Mouse (Mus musculus) adipocyte (in vitro differentiated cells): ENCODE results near the gene Cnnm1.

Experiments used
- DNase-seq: peaks from one replicate; pipeline ENCODE4 v3.0.0-alpha.2; 2016; ENCODE audit warnings: low spot score

The Cnnm1 gene

DNA sequence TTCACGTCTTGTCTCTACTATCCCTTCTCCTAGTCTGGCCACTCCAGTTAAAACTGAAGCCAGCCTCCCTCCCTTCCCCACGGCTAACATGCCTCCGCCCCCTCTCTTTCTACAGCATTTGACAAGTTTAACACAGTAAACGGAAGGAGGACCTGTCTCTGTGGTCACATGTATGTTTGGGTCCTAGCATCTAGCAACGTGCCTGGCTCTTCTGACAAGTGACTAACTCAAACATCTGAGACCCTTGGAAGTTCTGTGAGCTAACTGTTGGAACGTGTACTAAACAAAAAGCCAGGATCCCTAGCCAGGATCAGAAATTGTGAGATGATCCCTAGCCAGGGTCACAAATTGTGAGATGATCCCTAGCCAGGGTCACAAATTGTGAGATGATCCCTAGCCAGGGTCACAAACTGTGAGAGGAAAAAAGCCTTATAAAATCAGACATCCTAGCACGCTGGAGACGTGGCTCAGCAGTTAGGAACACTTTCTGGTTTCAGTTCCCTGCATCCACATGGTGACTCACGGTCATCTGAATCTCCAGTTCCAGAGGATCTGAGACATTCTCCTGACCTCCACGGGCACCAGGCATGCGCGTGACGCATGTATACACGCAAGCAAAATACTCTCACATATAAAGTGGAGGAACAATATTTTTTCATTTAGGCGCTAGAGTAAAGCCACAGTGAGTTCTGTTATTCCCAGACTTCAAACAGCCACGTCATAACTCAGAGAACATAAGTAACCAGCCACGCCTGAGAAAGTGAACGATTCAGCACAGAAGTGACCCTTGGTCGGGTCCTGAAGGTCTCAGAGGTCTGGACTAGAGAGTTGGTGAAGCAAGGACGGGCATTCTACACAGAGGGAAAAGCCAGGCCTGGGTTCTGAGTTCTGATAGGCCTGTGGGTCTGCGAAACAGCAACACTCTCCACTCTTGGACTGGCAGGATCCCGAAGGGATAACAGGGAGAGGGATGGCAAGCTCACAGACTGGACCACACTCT is 71.7 kb downstream of the Cnnm1 start:
- no peak for DNase-seq

DNA sequence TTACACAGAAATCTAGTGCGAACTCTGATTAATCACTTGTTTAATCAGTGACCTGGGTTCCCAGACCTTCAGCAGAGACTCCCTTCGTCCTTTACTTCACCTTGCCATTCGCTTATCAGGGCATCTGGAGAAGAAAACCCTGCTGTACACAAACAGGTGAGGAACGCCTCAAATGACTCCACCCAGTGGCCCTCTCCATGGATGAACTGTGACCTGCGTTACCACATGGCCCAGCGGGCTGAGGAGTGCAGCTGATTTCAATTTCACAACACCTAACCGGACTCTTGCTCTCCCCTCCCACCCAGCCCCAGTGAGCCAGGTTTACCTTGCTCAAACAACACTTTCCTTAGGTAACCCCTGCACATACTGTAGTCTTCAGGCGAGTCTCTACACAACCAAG is 73.6 kb downstream of the Cnnm1 start:
- no peak for DNase-seq

DNA sequence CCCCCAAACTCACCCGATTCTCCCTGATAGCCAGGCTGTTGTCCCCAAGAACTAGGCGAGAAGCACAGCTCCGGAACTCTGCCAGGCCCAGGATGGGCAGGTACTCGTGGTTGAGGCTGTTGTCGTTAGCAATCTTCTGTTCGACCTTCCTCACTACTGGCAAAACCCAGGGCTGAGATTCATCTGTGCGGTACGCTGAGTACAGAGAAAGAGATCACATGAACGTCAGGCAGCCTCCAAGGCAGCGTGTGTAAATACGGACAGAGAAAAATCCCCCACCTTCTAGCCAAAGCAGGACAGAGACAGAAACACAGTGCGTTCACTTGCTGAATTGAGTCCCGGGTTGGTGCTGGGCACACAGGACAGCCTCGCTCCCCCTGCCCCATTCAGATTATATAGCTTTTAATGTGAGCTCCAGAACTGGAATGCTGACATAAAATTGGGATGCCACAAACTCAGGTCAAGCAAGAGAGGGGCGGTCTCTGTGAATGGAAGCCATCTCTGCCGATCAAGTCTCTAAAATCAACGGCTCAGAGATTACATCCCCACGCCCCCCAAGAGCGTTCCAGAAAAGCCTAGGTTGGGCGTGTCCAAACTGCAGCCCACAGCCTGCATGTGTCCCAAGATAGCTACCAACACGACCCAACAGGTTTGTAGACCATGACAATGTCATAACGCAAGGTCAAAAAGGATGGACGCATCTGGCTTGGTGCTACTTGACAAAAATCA is 75.6 kb downstream of the Cnnm1 start:
- DNase-seq: no peak

DNA sequence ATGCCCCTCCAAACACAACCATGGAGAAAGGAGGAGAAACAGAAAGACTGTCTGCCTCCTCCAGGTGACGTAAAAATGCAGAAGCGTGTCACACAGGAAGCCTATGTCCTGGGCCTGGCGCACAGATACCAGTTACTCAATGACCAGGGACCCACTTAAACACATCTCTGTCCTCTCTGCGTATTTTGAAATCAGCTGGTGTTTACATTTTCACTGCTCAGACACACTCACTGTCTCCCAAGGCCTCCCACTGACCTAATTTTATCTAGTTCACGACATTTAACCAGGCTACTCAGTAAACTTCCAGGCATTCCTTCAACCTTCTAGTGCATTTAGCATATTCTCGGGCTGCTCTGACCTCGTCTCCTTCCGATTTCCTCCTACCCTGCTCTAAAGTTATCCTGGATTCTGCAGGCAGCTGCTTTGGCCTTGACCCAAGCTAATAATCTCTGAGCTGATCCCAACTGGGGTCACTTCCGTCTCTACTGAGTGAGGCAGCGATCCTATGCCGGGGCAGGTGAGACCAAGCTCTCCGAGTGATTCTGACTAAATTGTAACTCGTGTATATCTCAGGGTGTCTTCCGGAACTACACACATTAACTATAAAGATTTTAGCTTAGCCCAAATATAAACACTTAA is 76.3 kb downstream of the Cnnm1 start:
- no peak for DNase-seq

DNA sequence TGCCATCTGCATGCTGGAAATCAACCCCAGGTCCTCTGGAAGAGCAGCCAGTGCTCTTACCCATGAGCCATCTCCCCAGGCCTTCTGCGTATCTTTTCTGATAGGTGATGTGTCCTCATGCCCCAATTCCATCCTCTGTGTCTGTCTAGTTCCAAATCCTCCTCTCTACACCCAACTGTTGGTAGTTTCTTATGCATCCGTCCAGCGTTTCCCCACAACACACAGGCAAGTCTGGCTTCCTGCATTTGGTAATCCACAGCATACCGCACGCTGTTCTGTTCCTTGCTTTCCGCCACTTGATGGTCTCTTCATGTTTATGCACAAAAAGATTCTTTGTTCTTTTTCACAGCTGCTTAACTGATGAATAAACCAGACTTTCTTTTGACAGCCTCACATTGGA is 77.1 kb downstream of the Cnnm1 start:
- no peak for DNase-seq

DNA sequence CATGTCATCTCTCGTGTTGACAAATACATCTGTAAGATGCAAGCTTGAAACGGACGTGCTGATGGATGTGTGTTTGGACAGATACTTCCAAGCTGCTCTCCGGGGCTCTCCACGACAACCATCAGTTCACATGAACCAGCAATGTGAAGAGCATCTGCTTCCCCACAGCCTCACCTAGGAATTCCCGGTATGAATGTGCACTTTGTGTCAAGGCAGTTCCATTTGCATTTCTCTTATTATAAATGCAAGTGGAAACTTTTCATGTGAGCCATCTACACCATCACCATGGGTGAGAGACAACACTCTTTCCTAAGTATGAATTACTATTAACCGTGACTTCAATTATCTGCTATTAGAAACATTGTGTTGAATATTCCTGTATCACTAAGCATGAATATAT is 77.6 kb downstream of the Cnnm1 start:
- no peak for DNase-seq

DNA sequence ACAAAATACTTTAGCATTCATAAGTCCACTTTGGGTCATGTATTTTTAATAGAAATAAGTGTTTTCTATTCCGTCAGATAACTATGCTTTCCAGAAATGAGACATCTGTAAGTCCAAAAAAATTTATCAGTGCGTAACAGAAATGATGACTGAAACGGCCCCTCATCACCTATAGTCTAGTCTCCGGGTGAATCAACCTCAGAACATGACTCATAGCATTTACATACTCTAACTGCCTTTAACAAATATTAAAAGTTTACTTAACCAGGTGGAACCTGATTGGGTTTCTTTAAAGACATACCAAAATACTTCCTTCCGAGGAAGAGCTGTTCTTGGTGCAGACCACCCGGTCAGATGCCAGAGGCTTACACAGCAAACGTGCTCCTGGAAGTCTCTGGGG is 78.0 kb downstream of the Cnnm1 start:
- no peak for DNase-seq

DNA sequence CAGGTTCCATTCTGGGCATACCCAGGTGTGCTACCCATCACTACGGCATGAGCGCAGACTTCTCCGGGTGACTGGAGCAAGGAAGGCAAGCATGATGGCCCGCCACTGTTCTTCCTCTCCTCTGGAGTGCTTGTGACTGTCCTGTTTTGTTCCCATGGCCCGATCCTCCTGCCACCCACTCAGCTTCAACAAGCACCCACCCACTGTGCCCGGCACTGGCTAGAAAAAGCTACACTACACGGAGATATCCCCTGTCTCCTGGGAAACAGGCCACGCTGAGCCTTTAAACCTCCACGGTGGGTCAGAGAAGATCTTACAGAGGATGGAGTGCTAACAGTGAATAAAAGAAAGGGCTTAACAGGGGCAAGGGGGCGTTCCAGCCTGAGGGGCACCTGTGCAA is 79.0 kb downstream of the Cnnm1 start:
- no peak for DNase-seq

DNA sequence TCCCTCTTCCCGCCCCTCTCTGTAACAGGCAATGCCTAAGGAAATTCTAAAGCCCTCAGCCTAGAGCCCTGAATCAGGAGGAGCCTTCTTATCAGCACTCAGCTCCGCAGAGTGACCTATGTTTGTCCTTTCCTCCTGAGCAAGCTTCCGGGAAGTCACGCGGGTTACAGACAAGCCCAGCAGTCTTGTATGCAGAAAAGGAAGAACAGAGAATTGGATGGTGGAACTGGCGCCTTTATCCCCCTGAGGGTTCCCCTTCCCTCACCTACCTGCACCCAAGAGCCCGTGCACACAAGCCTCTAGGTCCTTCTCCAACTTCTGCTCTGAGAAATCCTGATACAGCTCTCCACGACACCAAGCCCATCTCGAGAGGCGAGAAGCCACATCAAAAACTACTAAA is 80.2 kb downstream of the Cnnm1 start:
- no peak for DNase-seq

DNA sequence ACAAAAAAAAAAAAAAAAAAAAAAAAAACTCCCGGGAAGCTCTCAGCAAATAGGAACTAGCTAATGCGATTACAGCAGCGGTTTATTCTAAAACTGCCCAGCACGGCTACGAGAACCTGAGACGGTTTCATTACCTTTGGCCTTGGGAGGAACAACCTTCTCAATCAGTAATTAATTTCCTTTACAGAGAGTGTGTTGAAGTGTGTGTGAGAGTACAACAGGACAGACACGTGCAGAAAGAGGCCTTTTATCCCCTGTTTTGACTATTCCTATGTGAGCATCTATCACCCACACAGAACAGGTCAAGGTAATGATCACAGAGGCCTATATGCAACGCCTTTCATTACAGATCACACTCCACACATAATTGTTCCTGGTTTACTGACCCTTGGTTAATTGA is 81.1 kb downstream of the Cnnm1 start:
- DNase-seq: no peak

DNA sequence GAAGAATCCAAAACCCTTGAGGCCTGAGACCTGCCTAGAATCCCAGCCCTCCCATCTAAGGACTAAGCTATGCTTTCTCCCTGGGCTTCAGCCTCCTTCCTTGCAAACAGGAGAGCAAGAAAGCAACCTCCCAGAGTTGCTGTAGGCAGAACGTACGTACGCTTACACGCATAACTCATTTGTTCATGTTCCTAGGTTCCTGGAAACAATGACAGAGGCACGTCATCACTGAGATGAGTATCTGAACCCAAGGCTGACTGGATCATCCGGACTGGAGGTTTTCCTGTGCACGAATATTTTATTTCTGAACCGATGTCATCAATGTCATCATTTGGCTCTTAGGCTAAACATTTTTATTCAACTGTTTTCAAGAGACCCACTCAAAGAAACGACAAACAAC is 81.8 kb downstream of the Cnnm1 start:
- DNase-seq: no peak

DNA sequence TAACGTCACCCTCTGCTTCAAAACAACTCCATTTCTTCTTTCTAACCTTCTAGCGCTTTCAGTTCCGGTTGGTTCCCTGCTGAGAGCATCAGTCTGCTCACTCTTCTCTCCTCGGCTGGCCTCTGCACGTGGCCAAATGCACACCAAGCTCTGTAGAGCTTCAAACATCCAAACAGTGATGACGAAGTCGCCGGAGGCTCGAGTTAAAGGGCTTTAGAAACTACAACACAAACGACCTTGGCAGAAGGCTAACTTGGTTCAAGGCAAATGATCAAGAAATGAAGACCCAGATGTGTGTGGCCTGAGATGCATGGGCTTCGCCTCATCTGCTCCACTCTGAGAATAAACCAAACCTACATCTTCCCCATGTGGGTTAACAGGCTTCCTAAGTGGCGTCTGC is 83.3 kb downstream of the Cnnm1 start:
- peak; percentile 20 for DNase-seq

DNA sequence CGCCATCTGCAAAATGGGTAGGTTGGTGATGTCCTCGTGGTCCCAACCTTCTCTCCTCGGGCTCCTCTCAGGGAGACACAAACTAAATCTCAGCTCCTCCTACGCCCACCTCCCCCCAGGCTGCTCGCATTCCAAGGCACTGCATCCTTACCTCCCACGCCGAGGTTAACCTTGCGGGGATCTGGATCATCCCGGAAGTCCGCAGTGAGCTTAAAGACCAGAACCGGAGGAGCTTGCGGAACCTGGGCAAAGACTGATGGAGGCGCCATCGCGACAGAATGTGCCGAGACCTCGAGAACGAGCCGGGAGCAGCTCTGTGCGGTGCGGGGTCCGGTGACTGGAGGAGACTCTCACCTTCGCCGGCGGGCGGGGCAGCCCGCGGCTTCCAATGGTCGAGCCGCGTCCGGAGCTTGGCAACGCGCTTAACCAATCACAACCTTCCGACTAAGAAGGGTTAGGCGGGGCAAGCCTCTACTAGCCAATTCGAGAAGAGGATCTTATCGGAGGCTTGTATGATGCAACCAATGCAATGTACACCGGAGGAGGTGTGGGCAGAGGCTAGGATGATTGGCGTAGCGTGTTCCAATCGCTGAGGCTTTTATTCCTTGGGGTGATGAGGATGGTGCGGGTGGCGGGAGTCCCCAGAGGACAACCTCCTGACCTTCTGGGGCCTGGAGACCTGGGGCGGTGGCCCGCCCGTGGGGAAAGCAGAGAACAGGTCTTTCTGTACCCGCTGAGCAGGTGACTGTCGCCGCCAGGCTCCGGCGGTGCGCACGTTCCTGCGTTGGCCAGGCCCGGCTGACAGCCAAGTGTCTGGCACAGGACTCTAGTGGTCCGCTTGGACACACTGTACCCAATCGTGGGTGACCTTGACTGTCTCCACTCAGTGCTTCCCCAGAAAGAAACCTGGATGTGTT is 84.2 kb downstream of the Cnnm1 start, which contains the start of gene Got1:
TSS of gene Got1 (minus strand) at position 419 of the 917 bp plus-strand sequence.
- DNase-seq: peak; percentile 98

DNA sequence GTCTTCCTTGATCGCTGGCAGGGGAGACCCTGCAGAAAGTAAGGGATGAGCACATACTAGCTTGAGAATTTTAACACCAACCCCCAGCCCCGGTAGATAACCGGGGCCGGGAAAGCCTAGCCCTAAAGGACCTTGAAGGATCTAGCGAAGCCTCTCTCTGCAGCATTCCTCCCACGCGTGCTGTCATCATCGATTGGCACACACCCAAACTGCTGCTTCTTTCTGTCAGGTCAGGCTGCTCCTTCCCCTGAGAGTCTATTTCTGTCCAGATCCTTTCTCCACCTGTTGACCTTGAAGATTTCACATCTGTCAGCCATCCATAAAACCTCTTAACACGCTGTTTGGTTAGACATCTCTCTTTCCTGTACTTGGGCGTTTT is 84.9 kb downstream of the Cnnm1 start:
- peak; percentile 70 for DNase-seq

DNA sequence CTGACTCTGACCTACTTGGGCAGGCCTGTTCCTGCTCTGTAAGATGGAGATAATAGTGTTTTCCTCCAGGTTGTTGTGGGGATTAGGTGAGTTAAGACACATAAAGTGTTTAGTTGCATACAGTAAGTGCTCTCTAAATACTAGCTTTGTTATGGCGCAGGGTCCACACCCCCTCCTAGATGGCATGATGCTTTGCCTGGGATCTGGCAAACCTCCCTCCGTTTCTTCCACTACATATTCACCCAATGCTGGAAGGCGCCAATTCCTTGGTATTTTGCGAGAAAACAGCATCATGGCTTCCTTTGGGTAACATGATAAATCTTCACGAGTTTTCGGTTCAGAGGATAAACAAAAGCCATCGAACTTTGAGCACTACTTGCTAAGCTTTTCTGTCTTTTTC is 85.3 kb downstream of the Cnnm1 start:
- DNase-seq: no peak

DNA sequence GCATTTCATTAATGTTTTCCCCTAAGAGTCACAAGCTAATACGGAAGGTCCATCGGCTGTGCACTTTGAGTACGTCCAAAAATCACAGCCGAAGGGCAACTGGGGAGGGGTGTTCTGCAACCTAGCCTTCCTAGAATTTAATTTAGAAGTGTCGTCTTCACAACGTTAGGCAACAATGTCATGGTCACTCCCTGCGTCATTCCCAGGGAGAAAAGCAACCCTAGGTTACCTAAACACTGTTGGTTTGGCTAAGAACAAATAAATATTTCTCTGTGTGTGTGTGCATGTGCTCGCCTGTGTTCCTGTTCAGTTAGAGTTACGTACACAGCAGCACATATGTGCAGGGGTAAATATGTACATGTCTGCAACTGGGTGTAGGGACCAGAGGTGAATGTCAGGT is 85.8 kb downstream of the Cnnm1 start:
- DNase-seq: no peak

DNA sequence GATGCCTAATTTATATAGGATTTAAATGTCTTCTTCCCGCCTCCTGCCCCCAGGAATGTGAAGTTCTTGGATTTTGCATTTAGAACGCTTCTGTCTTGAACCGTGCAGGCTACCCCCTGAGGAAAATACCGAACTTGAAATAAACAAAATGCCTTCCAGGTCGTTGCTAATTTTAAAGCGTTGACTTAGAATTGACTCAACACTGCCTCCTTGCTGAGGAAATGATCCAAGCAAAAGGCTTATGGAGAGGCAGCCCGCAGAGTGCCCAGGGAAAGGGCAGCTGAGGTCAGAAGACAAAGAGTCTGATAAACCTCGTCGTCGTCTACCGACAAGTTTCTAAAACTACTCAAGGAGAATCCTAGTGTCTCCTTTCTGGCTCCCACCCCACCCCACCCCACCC is 86.9 kb downstream of the Cnnm1 start:
- no peak for DNase-seq

DNA sequence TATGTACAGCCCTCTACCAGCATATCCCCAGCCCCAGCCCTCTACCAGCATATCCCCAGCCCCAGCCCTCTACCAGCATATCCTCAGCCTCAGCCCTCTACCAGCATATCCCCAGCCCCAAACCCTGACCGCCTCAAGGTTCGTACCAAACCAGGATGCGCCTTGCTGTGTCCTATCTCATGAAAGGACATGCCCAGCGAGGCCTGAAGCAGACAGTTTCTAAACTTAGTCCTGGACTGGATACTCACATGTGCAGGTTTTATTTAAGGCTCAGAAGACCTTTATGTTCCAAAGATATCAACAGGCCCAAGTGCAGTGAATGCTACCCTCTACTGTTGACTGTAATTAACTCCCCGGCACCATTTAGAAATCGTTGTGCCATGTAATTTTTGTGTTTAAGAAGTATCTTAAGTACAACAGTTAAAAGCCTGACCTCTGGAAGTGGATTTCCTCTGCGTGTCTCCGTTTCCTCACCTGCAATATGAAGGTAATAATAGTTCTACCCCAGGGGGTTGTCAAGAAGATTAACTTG is 87.9 kb downstream of the Cnnm1 start:
- no peak for DNase-seq

DNA sequence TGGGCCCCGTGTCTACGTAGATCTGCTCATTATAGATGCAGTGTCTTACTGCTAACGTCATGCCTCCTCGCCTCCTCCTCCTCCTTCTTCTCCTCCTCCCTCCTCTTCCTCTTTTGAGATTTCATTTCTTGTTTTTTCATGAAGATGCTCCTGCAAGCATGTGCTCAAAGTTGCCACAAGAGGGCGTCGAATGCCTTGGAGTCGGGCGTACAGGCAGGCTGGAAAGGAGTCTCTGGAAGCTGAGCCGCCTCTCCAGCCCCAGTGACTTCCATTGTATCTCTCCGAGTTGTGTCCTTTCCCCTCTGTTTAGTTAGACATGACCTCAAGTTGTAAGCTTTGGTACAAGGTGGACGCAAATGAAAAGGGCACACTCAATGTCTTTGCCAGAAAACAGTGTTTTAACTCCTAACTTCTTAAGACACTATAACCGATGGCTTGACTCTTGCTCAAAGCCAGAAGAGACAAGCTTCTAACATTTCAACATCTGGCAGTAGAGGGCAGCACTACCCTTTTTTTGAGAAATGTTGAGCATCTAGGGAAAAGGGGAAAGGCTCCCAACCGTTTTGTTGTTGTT is 90.0 kb downstream of the Cnnm1 start:
- peak; percentile 95 for DNase-seq

DNA sequence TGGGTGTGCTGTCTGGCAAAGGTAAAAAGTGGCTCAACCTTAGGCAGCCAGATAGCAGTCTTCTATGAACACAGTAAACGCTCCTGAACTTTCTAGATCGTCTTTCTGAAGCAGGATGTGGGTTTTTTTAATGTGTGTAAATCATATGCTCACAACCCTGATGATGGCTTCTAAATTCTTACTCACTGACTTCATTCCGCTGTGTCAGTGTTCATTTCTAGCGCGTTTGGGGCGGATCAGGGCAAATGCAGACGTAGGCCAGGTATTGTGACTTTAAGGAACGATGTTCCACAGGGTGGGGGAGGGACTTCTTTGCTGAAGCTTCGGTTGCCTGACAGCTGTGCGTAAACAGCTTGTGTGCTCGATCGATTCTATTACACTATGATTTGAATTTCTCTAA is 90.7 kb downstream of the Cnnm1 start:
- peak; percentile 22 for DNase-seq

DNA sequence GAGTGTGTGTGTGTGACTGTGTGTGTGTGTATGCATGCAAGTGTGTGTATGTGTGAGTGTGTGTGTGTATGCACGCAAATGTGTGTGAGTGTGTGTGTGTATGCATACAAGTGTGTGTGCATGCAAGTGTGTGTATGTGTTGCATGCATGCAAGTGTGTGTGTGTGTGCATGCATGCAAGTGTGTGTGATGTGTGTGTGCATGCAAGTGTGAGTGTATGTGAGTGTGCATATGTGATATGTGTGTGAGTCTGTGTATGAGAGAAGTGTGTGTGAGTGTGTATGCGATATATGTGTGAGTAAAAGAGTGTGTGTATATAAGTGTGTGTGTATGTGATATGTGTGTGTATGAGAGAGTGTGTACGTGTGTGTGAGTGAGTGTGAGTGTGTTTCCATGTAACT is 95.1 kb downstream of the Cnnm1 start:
- no peak for DNase-seq
